Mouse (Mus musculus) lung, postnatal 25 days (tissue): Measurements from ENCODE around the gene D16Ertd472e.
"Not testable (repeated sequence)": the region's sequence is repeated elsewhere in the genome, so short reads cannot be mapped to it uniquely, and the experiment has no call there.

Experiments used
- DNase-seq: peaks from one replicate; pipeline ENCODE4 v3.0.0; 2022; ENCODE audit warnings: low spot score

D16Ertd472e gene

DNA sequence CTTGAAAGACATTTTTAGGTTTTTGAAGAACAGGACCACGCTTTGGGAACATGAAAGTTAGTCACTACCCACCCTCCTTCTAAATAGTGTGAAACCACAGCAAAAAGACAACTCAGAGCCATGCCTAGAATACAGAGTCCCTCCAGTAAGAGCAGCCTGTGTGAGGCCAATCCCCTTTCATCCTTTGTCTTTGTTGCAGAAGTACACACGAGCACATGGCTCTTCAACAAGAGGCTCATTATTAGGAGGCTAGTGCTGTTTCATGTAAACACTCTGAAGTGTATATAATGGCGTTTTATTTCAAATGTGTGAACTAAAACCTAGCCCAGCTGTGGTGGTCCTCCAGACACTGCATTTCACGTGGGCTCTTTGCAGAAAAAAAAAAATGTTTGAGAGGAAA lies 3.5 kb downstream of the D16Ertd472e start:
- no peak for DNase-seq

DNA sequence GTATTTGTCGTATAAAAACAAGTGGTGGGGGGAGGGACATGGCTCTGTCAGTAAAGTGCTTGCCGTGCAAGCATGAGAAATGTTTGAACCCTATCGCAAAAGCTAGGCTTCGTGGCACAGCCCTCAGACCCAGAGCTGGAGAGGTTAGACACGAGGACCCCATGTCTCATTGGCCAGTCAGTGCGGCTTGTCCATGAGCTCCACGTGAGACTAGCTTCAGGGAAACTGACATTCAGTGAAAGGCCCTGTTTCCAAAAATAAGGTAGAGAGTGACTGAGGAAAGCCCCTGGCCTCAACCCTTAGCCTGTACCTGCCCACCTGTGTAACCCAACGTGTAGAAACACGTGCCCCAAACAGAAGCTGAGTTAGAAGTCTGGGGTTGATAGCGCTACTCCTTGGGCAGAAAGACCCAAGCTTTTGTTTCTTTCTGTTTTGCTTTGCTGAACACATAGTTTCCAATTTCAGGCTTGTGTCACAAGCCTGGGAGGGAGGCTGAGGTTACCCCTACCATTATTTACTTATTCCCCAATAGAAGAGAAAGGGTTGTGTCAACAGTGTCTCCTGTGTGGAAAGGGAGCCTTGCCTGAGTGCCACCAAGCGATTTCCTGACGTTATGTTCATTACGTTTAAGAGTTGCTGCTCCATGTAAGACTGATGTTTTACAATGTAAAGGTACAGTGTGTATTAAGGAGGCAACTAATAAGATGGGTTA lies 12.2 kb downstream of the D16Ertd472e start:
- no peak for DNase-seq

DNA sequence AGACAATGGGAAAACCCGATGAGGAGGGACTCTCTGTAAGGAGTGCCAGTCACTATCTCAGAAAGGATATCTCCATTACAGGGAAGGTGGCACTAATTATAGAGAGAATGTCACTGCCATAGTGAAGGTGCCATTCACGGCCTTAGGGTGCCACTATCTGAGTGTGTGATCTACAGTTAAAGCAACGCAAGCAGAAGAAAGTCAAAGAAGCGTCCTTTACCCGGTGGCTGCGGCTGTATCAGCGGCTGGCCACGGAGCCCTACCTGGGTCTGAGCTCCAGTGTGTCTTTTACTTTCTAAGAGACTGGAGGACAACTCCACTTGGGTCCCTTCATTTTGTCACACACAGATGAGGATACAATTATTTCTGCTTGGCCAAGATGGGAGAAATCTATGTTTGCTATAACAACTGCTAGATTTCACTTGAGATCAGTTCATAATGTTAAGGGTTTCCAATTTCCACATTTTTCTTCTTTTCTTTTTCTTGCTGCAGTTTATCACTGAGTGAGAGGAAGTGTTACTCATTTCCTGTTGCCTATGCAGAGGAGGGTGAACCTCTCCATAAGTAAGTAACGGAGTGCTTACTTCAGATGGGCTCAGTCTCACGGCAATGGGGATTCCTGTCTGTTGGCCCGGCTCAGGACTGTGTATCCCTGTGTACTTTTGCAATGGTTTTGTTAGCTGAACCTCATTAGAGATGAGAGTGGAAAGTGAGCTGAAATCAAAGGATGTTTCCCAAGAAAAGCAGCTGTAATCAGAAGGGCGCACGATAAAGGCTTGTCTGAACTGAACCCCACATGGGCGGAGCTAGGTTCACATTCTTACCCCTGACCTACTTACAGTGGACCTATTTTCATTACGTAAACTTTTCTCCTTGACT lies 13.2 kb downstream of the D16Ertd472e start:
- no peak for DNase-seq

DNA sequence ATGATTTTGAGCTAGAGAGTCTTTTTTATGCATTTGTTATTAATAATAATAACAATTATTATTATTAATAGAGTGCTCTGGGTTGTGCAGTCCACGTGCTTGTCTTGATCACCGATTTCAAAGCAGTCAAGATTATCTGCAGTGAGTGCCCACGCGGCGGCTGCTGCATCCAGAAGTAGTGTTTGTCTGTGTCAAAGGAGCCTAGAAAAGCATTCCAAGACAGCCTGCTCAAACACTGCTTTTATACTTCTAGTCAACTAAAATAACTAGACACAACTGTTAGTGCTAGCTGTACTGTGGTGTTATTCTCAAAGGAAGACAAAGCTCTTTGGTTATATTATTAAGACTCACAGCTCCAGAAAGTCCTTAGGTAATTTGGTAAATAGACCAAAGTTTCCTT lies 15.9 kb downstream of the D16Ertd472e start:
- no peak for DNase-seq

DNA sequence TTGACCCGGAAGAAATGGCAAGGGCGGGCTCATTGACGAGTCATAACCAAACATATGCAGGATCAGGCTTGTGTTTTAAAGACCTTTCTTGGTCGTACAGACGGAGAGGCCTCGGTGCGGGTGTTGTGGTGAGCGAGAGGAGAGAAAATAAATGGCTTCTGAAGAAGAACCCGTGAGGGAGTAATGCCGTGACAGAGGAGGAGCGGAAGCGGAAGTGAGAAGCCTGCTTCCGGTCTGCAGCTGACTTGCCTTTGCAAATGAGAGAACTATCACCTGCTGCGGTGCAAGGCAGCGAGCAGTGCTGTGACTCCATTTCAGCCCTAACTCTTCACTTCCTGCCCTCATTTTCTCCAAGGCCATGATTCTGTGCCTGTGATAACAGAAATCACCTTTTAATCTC lies 16.4 kb downstream of the D16Ertd472e start:
- DNase-seq, result no peak

DNA sequence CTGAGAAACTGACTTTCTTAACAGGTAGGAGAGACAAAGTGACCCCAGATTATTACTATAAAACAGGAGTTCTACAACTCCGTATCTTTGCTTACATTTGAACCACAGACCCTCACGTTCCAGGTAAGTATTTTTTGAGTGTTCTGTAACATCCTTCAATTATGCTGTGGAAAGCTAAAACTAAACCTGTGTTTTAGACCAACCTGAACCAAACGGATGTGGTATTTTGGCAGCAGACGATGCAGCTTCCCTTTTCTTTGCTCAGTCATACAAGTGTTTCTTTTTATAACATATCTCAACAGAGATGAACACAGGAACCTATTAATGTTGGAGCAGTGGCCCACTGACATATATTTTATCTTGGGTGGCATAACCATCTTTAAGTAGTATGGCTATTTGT lies 18.9 kb downstream of the D16Ertd472e start:
- no peak for DNase-seq

DNA sequence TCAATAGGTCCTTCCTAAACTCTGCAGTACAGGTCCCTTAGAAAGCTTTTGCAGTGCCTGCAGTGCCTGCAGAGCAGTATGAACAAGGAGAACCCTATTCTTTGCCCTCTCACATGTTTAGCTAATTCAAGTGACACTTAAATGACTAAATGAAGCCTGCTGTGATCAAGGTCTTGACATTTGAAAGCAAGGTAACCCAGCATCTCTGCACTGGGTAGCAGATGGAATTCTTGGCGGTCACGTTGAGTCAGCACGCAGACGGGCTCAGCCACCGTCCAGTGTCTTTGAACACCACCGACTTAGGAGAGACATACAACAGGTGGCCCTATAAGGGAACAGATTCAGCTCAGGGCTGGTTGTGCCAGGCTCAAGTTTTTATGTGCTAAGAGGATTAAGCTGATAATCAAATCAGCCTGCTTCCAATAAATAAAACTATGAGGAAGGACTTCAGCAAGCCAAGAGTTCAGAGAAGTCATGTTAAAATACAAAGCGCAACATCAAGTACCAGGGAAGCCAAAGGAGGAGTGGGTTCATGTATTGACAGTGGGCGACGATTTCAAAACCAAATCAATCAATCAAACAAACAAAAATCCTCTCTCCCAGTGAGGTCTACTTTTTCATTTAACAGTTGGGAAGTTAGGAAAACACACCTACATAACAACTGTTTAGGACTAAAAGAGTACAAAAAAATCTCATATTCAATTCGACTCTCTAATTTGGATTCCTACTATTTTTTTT lies 21.4 kb downstream of the D16Ertd472e start:
- no peak for DNase-seq

DNA sequence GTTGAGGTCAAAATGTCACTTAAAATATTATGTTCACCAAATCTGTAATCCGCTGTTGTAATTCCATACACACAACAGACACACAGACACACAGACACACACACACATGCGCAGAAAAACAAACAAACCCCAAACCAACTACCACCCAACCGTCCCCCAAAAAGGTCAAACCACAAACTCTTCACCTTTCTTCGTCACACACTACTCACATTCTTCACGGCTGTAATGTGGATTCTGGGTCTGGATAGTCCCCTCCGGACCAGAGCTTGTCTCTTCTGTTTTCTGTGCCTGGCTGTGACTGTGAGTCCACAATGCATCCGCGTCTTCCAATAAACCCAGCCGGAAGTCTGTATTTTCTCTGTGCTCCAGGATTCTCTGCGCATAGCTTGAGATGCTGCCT lies 29.1 kb downstream of the D16Ertd472e start:
- DNase-seq, result no peak

DNA sequence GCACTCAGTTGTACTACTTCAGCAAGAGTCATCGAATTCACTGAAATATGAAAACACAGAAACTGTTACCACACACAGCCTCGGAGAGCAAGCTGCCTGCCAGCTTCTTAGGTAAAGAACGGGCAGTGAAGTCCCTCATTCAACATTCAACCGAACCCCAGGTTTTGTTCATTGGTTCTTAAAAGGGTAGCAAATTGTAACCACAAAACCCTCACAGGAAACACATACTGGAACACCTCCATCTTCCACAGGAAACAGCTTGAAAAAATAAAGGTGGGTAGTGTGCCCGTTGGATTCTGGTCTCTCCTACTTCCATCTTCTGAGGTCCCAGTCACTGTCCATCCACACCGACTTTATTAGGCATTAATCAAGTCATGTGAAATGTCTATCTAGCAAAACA lies 30.0 kb downstream of the D16Ertd472e start:
- no peak for DNase-seq

DNA sequence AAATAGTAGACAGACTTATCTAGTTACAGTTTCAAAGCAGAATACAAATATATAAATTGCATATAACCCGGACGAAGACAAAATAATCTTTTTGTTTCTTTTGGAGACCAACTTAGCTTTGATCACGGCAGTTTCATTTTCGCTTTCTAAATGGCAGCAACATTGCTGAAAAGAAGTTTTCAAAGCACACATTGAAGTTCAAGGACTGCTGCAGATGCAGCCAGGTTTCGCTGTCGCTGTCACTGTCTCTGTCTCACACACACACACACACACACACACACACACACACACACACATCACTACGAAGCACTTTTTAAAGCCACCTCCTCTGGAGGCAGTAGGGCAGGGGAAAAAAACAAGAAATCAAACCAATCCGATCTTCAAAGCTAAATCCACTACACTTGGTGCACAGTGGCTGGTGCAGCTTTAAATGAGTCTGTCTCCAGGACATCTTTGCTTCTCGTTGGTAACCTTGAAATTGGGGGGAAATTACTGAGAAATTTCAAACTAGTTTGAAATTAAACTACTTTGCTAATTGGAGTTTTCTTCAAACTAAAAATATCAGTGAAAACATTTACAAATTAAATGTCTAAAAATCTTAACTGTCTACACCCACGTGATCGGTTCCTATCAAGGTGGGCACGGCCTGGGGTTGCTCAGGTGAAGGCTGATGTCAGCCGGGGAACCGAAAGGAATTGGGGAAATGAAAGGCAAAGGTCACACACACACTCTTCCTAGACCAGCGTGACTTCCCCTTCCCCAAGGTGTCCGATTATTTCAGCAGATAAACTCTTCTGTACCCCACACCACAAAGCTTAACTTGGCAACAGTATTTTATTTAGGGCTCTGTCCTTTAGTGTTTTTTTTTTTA lies 35.9 kb downstream of the D16Ertd472e start:
- DNase-seq, result no peak

DNA sequence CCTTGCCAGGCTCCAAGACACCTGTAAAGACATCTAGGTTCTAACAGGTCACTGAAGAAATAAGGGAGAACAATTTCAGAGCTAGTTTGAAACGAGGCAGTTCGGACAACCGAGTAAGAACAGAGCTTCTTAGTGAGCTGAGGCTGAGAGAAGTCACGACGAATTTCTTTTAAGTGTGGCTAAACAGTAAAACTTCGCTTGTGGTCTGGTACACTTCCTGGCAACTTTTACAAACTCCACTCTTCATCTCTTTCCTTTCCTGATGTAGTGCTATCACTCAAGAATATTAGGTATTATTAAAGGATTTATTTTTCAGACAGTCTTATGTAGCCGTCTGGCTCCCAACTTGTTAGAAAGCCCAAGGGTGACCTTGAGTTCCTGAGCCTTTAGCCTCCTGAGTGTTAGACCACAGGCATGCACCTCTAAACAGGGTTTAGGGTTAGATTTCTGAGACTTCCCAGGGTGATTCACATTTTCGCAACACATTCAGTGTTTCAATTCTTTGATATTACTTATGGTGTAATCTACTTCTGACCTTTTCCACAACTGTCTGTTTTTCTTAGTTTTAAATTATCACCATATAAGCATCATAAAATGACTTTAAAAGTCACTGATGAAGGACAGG lies 38.6 kb downstream of the D16Ertd472e start:
- no peak for DNase-seq

DNA sequence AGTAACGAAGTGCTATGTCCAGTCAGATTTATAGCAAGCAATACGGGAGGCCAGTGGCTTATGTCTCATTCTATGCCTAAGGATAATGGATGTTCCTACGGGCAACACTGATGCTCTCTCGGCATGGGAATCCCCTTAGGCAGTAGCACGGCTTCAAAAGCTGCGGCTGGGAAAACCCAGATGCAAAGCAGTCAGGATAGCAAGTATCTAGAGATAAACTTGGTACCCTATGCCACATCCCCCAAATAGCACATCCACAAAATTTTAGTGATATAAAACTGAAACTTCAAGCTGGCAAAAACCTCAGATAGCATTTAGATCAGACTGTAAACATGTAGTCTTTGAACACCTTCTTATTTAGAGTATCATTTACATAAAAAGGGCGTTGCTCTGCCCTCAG lies 39.2 kb downstream of the D16Ertd472e start:
- DNase-seq, result no peak

DNA sequence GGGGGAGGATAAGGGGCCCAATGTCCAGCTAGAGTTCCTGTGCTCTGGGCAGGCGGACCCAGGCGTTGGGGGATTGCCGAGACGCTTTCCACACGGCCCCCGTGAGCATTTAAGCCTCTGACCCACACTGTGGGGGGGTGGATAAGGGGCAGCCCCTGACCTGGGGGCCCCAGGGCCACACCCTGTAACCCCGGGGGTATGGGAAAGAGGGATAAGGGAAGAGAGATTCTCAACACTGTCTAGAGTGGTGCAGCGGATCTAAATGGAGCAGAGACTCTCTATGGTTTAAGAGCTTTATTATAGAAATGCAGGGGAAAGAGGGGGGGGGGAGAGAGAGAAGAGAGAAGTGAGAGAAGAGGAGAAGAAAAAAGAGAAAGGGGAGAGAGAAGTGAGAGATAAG lies 42.0 kb downstream of the D16Ertd472e start:
- DNase-seq, result no peak

DNA sequence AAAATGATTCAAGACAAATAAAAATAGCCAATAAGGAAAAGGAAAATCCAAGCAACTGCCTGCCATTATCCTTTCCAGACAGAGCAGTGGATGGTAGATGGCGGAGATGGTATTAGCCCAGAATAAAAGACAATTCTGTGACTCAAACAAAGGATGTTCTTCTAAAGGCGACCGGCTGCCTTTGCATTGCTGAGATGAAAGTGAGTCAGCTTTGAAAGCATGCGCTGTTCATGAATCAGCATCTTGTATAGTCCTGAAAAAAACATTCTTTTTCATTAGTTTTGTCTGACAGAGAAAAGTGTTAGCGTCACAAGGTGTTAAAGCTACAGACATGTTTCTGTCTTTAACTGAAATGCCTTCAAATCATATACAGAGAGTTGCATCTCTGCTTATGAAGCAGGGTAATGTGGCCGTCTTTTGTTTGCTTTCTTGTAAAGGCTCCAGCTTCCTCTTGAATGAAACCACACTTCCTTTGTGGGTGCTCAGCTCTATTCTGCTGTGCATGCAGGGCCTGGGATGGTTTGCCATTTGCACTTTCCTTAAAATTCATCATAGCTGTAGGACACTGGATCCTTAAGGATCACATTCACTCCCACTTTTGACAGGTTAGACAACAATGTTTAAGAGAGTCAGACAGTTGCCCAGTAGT lies 44.4 kb downstream of the D16Ertd472e start:
- no peak for DNase-seq

DNA sequence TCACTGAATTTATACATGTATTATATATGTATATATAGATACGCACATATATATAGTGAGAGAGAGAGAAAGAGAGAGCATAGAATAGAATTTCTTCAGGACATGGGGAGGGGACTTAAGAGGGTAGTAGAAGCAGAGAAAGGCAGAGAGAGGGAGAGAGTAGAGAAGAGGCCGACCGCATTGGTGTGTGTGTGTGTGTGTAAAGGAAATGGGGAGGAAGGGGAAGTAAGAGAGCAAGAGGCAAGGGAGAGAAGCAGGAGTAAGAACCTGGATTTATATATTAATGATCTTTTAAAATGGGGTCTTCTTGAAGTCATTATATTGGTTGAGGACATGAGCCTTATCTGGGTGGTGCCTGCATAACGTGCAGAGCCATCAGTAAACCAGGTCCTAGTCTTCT lies 53.5 kb downstream of the D16Ertd472e start:
- no peak for DNase-seq

DNA sequence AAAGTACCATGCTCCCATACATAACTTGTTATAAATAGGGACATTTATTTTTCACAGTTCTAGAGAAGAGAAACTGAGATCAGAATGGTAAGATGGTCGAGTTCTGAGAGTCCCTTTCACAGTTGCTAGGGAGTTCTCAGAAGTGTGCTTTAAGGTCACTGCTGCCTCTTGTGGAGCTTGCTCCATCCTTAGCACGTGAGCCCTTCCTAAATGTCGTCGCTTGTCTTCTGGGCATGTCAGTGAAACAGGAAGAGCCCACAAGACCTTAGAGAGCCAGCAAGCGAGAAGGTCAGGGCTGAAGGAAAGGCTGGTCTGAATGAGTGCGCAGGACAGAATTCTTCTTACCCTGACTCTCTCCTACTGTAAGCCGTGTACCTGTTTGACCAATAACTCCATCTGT lies 57.8 kb downstream of the D16Ertd472e start:
- DNase-seq, result no peak

DNA sequence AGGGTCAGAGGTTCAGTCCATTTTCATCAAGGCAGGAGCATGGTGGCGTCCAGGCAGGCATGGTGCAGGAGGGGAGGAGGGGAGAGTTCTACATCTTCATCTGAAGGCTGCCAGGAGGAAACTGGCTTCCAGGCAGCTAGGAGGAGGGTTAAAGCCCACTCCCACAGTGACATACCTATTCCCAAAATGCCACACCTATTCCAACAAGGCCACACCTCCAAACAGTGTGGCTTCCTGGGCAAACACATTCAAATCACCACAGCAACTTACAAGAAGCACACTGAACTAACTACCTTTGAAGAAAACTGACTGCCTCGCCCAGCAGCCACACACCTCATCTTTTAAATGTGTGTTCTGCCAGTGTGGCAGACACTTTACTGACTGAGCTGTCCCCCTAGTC lies 59.3 kb downstream of the D16Ertd472e start:
- DNase-seq, result no peak

DNA sequence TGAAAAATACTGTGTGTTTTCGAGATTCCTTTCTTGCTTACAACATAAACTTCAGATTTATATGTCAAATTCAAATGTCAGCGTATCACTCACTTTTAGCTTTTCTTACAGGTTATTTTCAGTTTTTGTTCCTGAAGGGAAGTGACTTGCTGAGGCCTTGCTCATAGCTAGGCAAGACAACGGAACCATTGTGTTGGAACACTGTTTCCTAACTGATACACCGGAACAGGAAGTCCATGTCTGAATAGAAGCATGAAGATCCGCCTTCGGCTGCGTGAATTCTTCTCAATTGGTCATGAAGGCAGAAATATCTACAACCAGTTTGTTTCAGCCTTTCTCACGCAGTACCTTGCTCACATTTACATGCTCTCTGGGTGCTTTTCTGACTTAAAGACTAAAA lies 65.0 kb downstream of the D16Ertd472e start:
- no peak for DNase-seq

DNA sequence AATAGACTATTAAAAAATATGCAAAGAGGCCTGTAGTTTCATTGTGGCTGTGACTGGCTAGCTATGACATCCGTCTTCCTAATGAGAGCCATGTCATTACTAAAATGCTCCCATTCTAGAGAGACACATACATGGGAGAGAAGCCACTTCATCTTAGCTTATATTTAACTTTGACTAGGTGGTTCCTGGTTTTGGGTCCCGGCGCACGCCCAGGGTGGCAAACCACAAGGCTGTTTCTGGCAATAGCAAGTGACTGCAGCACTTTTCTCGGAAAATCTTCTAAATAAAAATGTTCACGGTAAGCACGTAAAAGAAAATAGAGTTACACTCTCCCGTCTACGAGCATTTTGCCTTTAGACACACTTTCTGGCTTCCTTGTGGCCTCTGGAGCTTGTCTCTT lies 74.0 kb downstream of the D16Ertd472e start:
- DNase-seq, result no peak

DNA sequence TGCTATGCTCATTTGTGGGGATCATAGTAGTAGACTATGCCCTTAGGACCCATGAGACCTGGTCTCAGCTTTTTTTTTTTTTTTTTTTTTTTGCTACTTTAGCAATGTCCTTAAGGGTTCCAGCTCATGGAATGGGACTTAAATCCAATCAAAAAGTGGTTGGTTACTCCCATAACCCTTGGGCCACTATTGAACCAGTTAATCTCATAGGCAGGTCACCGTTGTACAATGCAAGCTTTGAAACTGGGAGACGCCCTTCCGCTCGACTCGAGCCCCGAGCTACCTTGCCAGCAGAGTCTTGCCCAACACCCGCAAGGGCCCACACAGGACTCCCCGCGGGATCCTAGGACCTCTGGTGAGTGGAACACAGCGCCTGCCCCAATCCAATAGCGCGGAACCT lies 83.8 kb downstream of the D16Ertd472e start:
- not testable (repeated sequence) for DNase-seq

DNA sequence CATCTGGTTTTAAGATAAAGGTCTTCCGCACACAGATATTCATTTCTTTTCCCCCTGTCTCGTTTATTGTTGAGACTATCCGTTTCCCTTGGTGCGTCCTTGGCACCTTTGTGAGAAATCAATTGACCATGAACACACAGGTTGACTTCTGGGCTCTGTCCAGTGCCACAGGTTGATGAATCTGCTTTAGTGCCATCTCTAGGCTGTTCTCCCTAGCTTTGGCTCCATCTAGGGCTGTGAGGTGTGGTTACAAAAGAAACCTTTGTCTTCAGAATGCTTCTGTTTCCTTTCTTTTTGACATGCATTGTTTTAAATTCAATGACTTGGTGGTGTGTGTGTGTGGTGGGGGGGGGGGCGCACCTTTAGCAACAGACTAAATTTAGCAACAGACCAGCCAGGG lies 85.7 kb downstream of the D16Ertd472e start:
- no peak for DNase-seq
